Mouse (Mus musculus) liver, embryonic 15.5 days (tissue): Measurements from ENCODE around the gene Dync1li1. TPM values are rescaled to one million over a fixed set of nuclear protein-coding genes. Genes with fewer than 3 reads are reported as not detected.
A peak's percentile ranks its signal among the peaks of the same experiment; 100 is the strongest.

ENCODE experiments used
- ATAC-seq: fragments of 200-750 bp; cut with Nextera tagmentation; 2 replicates; pipeline ENCODE4 v1.8.0; 2017; ENCODE audit warnings: moderate number of reproducible peaks, mild to moderate bottlenecking, moderate library complexity; ENCODE audit not compliant: insufficient read depth
- H3K27ac ChIP-seq: fragments of 300-500 bp; sonication (generic); replicated peaks from 2 replicates; pipeline ENCODE4 v1.5.1; 2015; ENCODE audit warnings: mild to moderate bottlenecking, inconsistent platforms
- H3K27me3 ChIP-seq: fragments of 300-500 bp; sonication (generic); 2 replicates; pipeline ENCODE4 v1.6.1; 2015; ENCODE audit warnings: mild to moderate bottlenecking, inconsistent platforms
- H3K36me3 ChIP-seq: fragments of 300-500 bp; sonication (generic); replicated peaks from 2 replicates; pipeline ENCODE4 v1.6.1; 2015; ENCODE audit warnings: moderate library complexity, mild to moderate bottlenecking, inconsistent platforms
- H3K4me1 ChIP-seq: fragments of 300-500 bp; sonication (generic); replicated peaks from 2 replicates; pipeline ENCODE4 v1.6.1; 2015; ENCODE audit warnings: inconsistent platforms
- H3K4me2 ChIP-seq: fragments of 300-500 bp; sonication (generic); 2 replicates; pipeline ENCODE4 v1.6.1; 2015; ENCODE audit warnings: moderate library complexity, mild to moderate bottlenecking, inconsistent platforms
- H3K4me3 ChIP-seq: fragments of 300-500 bp; sonication (generic); replicated peaks from 2 replicates; pipeline ENCODE4 v1.5.1; 2015; ENCODE audit warnings: mild to moderate bottlenecking, inconsistent platforms
- H3K9ac ChIP-seq: fragments of 300-500 bp; sonication (generic); 2 replicates; pipeline ENCODE4 v1.6.1; 2015; ENCODE audit warnings: moderate library complexity, mild to moderate bottlenecking, inconsistent platforms
- H3K9me3 ChIP-seq: fragments of 300-500 bp; sonication (generic); replicated peaks from 2 replicates; pipeline ENCODE4 v1.6.1; 2016; ENCODE audit warnings: inconsistent platforms
- WGBS: fragments of 180-500 bp; shearing (Covaris S2); methylation state at CpG from one replicate; pipeline ENCODE4 v1.1.7; 2015; ENCODE audit warnings: mixed read lengths; ENCODE audit not compliant: insufficient replicate concordance; 5-methylcytosine and 5-hydroxymethylcytosine counted together
- polyA plus RNA-seq: library from polyadenylated mRNA; unstranded; fragments of >200 nt; fragmentation: Nextera tagmentation; extraction: Ambion mirVana; gene quantifications from 2 replicates; pipeline ENCODE4 v1.2.1, GENCODE M21; 2015

Dync1li1 gene
- polyA plus RNA-seq, 1 experiment from 2014 or later = 20.9 TPM

GRCm38 (mm10) chr9:114731011-114731755 lies 42.6 kb downstream of the Dync1li1 start, which contains the start of gene Cmtm6:
Gene Cmtm6 (plus strand): TSS chr9:114731116.
- H3K4me2 ChIP-seq = peak within 1 kb of the TSS; percentile 96
- peak; percentile 89 for ATAC-seq
- H3K27me3 ChIP-seq = no peaks in the 10 kb centered on the region
- H3K36me3 ChIP-seq = no peaks in the 10 kb centered on the region
- under 1% methylated on average over 53 of the region's 53 CpGs for WGBS
- peak within 1 kb of the TSS; percentile 94 for H3K9ac ChIP-seq
- peak within 1 kb of the TSS; percentile 97 for H3K27ac ChIP-seq
- H3K4me3 ChIP-seq = peak within 1 kb of the TSS; percentile 95
- H3K9me3 ChIP-seq = no peaks in the 10 kb centered on the region
- peaks cover 59% of the 10 kb centered on the region for H3K4me1 ChIP-seq

- Histone ChIP-seq H3K9me3 (no peaks in the 10 kb centered on the region), H3K9ac (peak overlapping the region; percentile 94), H3K4me2 (peak overlapping the region; percentile 96), H3K4me3 (peak overlapping the region; percentile 95), H3K27me3 (no peaks in the 10 kb centered on the region), H3K27ac (peak overlapping the region; percentile 97), H3K4me1 (peaks cover 62% of the 10 kb centered on the region), H3K36me3 (peaks cover under 1% of the 10 kb centered on the region; the same call in 1 of the 2 replicates)
- no peak for ATAC-seq
- 36% methylated on average over 12 of the region's 12 CpGs for WGBS
Measured at GRCm38 (mm10) chr9:114731871-114732682, 43.5 kb downstream of the Dync1li1 start.

GRCm38 (mm10) chr9:114733238-114733637 lies 44.6 kb downstream of the Dync1li1 start:
- Histone ChIP-seq H3K9ac (no peak overlapping the region), H3K27ac (0 out of 2 replicates have a peak overlapping the region, but pooled peaks have one; percentile 97), H3K4me1 (peaks cover 66% of the 10 kb centered on the region), H3K36me3 (peaks cover 10% of the 10 kb centered on the region; the same call in 1 of the 2 replicates), H3K4me2 (peak overlapping the region; percentile 96), H3K4me3 (peak overlapping the region; percentile 16; the same call in 1 of the 2 replicates), H3K9me3 (no peaks in the 10 kb centered on the region), H3K27me3 (no peaks in the 10 kb centered on the region)
- no peak for ATAC-seq
- WGBS = 26% methylated on average over 2 of the region's 2 CpGs

- Histone ChIP-seq H3K27me3 (no peaks in the 10 kb centered on the region), H3K4me2 (no peak overlapping the region), H3K27ac (0 out of 2 replicates have a peak overlapping the region, but pooled peaks have one; percentile 6), H3K36me3 (peaks cover 31% of the 10 kb centered on the region), H3K9me3 (no peaks in the 10 kb centered on the region), H3K4me3 (no peak overlapping the region), H3K9ac (no peak overlapping the region), H3K4me1 (peaks cover 43% of the 10 kb centered on the region)
- ATAC-seq = peak; percentile 25; the same call in 1 of the 2 replicates
- WGBS = 73% methylated on average over 11 of the region's 11 CpGs
Measured at GRCm38 (mm10) chr9:114736442-114736841, 47.9 kb downstream of the Dync1li1 start.

GRCm38 (mm10) chr9:114740336-114740735 lies 51.7 kb downstream of the Dync1li1 start:
- Histone ChIP-seq H3K9ac (no peak overlapping the region), H3K4me2 (no peak overlapping the region), H3K4me3 (no peak overlapping the region), H3K27me3 (no peaks in the 10 kb centered on the region), H3K9me3 (no peaks in the 10 kb centered on the region), H3K27ac (no peak overlapping the region), H3K4me1 (peaks cover 22% of the 10 kb centered on the region), H3K36me3 (peaks cover 41% of the 10 kb centered on the region)
- ATAC-seq = no peak
- WGBS = 83% methylated on average over 9 of the region's 9 CpGs

- ATAC-seq = peak; percentile 35; the same call in 1 of the 2 replicates
- H3K4me3 ChIP-seq = no peak overlapping the region
Measured at GRCm38 (mm10) chr9:114742731-114743130, 54.1 kb downstream of the Dync1li1 start.

GRCm38 (mm10) chr9:114745163-114745562 lies 56.6 kb downstream of the Dync1li1 start:
- no peak overlapping the region for H3K4me2 ChIP-seq
- no peak overlapping the region for H3K27ac ChIP-seq

More at GRCm38 (mm10) chr9:114742731-114743130, 54.1 kb downstream of the Dync1li1 start:
- H3K9ac ChIP-seq = no peak overlapping the region
- H3K9me3 ChIP-seq = no peaks in the 10 kb centered on the region
- H3K4me2 ChIP-seq = no peak overlapping the region
- H3K4me1 ChIP-seq = peaks cover 18% of the 10 kb centered on the region; the same call in 1 of the 2 replicates
- peaks cover 50% of the 10 kb centered on the region for H3K36me3 ChIP-seq
- 0 out of 2 replicates have a peak overlapping the region, but pooled peaks have one; percentile 33 for H3K27ac ChIP-seq
- H3K27me3 ChIP-seq = no peaks in the 10 kb centered on the region
- WGBS = 34% methylated on average over 2 of the region's 2 CpGs

GRCm38 (mm10) chr9:114745654-114746053 lies 57.1 kb downstream of the Dync1li1 start:
- Histone ChIP-seq H3K4me1 (peaks cover 18% of the 10 kb centered on the region; the same call in 1 of the 2 replicates), H3K36me3 (peaks cover 39% of the 10 kb centered on the region), H3K27ac (no peak overlapping the region), H3K4me2 (no peak overlapping the region), H3K9ac (no peak overlapping the region), H3K27me3 (no peaks in the 10 kb centered on the region), H3K9me3 (no peaks in the 10 kb centered on the region), H3K4me3 (no peak overlapping the region)
- 37% methylated on average over 4 of the region's 4 CpGs for WGBS
- ATAC-seq = no peak

More at GRCm38 (mm10) chr9:114745163-114745562, 56.6 kb downstream of the Dync1li1 start:
- peaks cover 18% of the 10 kb centered on the region; the same call in 1 of the 2 replicates for H3K4me1 ChIP-seq
- no peak for ATAC-seq
- no peak overlapping the region for H3K9ac ChIP-seq
- H3K36me3 ChIP-seq = peaks cover 43% of the 10 kb centered on the region
- no peaks in the 10 kb centered on the region for H3K9me3 ChIP-seq
- no peaks in the 10 kb centered on the region for H3K27me3 ChIP-seq
- 52% methylated on average over 4 of the region's 4 CpGs for WGBS
- H3K4me3 ChIP-seq = no peak overlapping the region

- H3K9me3 ChIP-seq = no peaks in the 10 kb centered on the region
- no peak overlapping the region for H3K27ac ChIP-seq
- peaks cover 38% of the 10 kb centered on the region for H3K36me3 ChIP-seq
- H3K4me1 ChIP-seq = peaks cover 18% of the 10 kb centered on the region; the same call in 1 of the 2 replicates
- no peak overlapping the region for H3K4me3 ChIP-seq
- no peak overlapping the region for H3K4me2 ChIP-seq
- no peaks in the 10 kb centered on the region for H3K27me3 ChIP-seq
- WGBS = 80% methylated on average over 10 of the region's 10 CpGs
- no peak overlapping the region for H3K9ac ChIP-seq
- ATAC-seq = no peak
Measured at GRCm38 (mm10) chr9:114747012-114747411, 58.4 kb downstream of the Dync1li1 start.

- Histone ChIP-seq H3K4me1 (peaks cover 18% of the 10 kb centered on the region; the same call in 1 of the 2 replicates), H3K9me3 (no peaks in the 10 kb centered on the region), H3K4me2 (no peak overlapping the region), H3K9ac (no peak overlapping the region), H3K27ac (no peak overlapping the region), H3K36me3 (peaks cover 38% of the 10 kb centered on the region), H3K27me3 (no peaks in the 10 kb centered on the region), H3K4me3 (no peak overlapping the region)
- no peak for ATAC-seq
- 81% methylated on average over 12 of the region's 12 CpGs for WGBS
Measured at GRCm38 (mm10) chr9:114747466-114747865, 58.9 kb downstream of the Dync1li1 start.

- Histone ChIP-seq H3K27ac (no peak overlapping the region), H3K9me3 (no peaks in the 10 kb centered on the region), H3K36me3 (peaks cover 24% of the 10 kb centered on the region), H3K4me3 (no peak overlapping the region), H3K4me1 (peaks cover 10% of the 10 kb centered on the region), H3K27me3 (no peaks in the 10 kb centered on the region), H3K4me2 (no peak overlapping the region), H3K9ac (no peak overlapping the region)
- no peak for ATAC-seq
- WGBS = 65% methylated on average over 3 of the region's 3 CpGs
Measured at GRCm38 (mm10) chr9:114751582-114751981, 63.0 kb downstream of the Dync1li1 start.
